Mouse (Mus musculus): ENCODE measurements at regions not wholly inside any gene's neighbourhood (a gene's known extent, or its start where the extent isn't known, plus 50 kb on each side); places are given as distances from the start of the nearest gene placed in this dataset.

GRCm38 (mm10) chr16:50697722-50698121 lies 106.8 kb upstream of the Ccdc54 start:
- H3K4me3 ChIP-seq = no peak overlapping the region
- no peaks in the 10 kb centered on the region for H3K79me2 ChIP-seq (replicated peaks; ENCODE audit: control insufficient read depth, insufficient read depth, low read length)
- no peak overlapping the region for H3K9ac ChIP-seq (ENCODE audit: low read depth, low read length)
- no peak overlapping the region for H3K27ac ChIP-seq
- no peaks in the 10 kb centered on the region for H3K36me3 ChIP-seq (ENCODE audit: control insufficient read depth, insufficient read depth, low read length)
- intact Hi-C loops (cut with DNase I) = no loop called here
- no peak for DNase-seq
- H3K4me1 ChIP-seq (ENCODE audit: control insufficient read depth, insufficient read depth, low read length) = no peaks in the 10 kb centered on the region
- 90% methylated on average over 2 of the region's 2 CpGs for WGBS
- TF ChIP-seq CTCF (IDR thresholded peaks at IDR 0.05) = no peak
- TF ChIP-seq EP300 (IDR thresholded peaks at IDR 0.05; ENCODE audit: insufficient read depth, low read depth, low read length) = no peak
- no peak for TF ChIP-seq POLR2A (IDR thresholded peaks at IDR 0.05; ENCODE audit: insufficient read depth, low read depth, low read length)
- H3K27me3 ChIP-seq (ENCODE audit: control insufficient read depth, insufficient read depth, low read length) = no peaks in the 10 kb centered on the region

- DNase-seq = no peak
- no peaks in the 10 kb centered on the region for H3K27me3 ChIP-seq (ENCODE audit: control insufficient read depth, insufficient read depth, low read length)
- no peaks in the 10 kb centered on the region for H3K4me1 ChIP-seq (ENCODE audit: control insufficient read depth, insufficient read depth, low read length)
- no peak overlapping the region for H3K9ac ChIP-seq (ENCODE audit: low read depth, low read length)
- intact Hi-C loops (cut with DNase I) = no loop called here
- no peak for TF ChIP-seq POLR2A (IDR thresholded peaks at IDR 0.05; ENCODE audit: insufficient read depth, low read depth, low read length)
- no peak for TF ChIP-seq CTCF (IDR thresholded peaks at IDR 0.05)
- H3K27ac ChIP-seq = no peak overlapping the region
- WGBS = 60% methylated on average over 4 of the region's 4 CpGs
- no peaks in the 10 kb centered on the region for H3K36me3 ChIP-seq (ENCODE audit: control insufficient read depth, insufficient read depth, low read length)
- no peaks in the 10 kb centered on the region for H3K79me2 ChIP-seq (replicated peaks; ENCODE audit: control insufficient read depth, insufficient read depth, low read length)
- H3K4me3 ChIP-seq = no peak overlapping the region
Measured at GRCm38 (mm10) chr16:50696052-50696451, 105.1 kb upstream of the Ccdc54 start.

- DNase-seq = no peak
- no peak overlapping the region for H3K27ac ChIP-seq
- H3K27me3 ChIP-seq (ENCODE audit: control insufficient read depth, insufficient read depth, low read length) = no peaks in the 10 kb centered on the region
- no peaks in the 10 kb centered on the region for H3K79me2 ChIP-seq (replicated peaks; ENCODE audit: control insufficient read depth, insufficient read depth, low read length)
- no peak overlapping the region for H3K9ac ChIP-seq (ENCODE audit: low read depth, low read length)
- no peaks in the 10 kb centered on the region for H3K36me3 ChIP-seq (ENCODE audit: control insufficient read depth, insufficient read depth, low read length)
- WGBS = 72% methylated on average over 2 of the region's 2 CpGs
- TF ChIP-seq CTCF (IDR thresholded peaks at IDR 0.05) (no peak), POLR2A (IDR thresholded peaks at IDR 0.05; ENCODE audit: insufficient read depth, low read depth, low read length) (no peak), EP300 (IDR thresholded peaks at IDR 0.05; ENCODE audit: insufficient read depth, low read depth, low read length) (no peak)
- H3K4me1 ChIP-seq (ENCODE audit: control insufficient read depth, insufficient read depth, low read length) = no peaks in the 10 kb centered on the region
- no peak overlapping the region for H3K4me3 ChIP-seq
- intact Hi-C loops (cut with DNase I) = no loop called here
Measured at GRCm38 (mm10) chr16:50694045-50694444, 103.1 kb upstream of the Ccdc54 start.

GRCm38 (mm10) chr16:50690818-50691217 lies 99.9 kb upstream of the Ccdc54 start:
- Histone ChIP-seq H3K4me1 (ENCODE audit: control insufficient read depth, insufficient read depth, low read length) (peaks cover 1% of the 10 kb centered on the region; the same call in 1 of the 2 replicates), H3K4me3 (no peak overlapping the region), H3K27me3 (ENCODE audit: control insufficient read depth, insufficient read depth, low read length) (no peaks in the 10 kb centered on the region), H3K27ac (no peak overlapping the region), H3K9ac (ENCODE audit: low read depth, low read length) (no peak overlapping the region), H3K36me3 (ENCODE audit: control insufficient read depth, insufficient read depth, low read length) (no peaks in the 10 kb centered on the region), H3K79me2 (replicated peaks; ENCODE audit: control insufficient read depth, insufficient read depth, low read length) (no peaks in the 10 kb centered on the region)
- no peak for TF ChIP-seq CTCF (IDR thresholded peaks at IDR 0.05)
- no peak for TF ChIP-seq POLR2A (IDR thresholded peaks at IDR 0.05; ENCODE audit: insufficient read depth, low read depth, low read length)
- no peak for TF ChIP-seq EP300 (IDR thresholded peaks at IDR 0.05; ENCODE audit: insufficient read depth, low read depth, low read length)
- intact Hi-C loops (cut with DNase I) = no loop called here
- no peak for DNase-seq
- WGBS = 59% methylated on average over 7 of the region's 7 CpGs

- Histone ChIP-seq H3K27ac (no peak overlapping the region), H3K4me1 (ENCODE audit: control insufficient read depth, insufficient read depth, low read length) (peaks cover 1% of the 10 kb centered on the region; the same call in 1 of the 2 replicates), H3K27me3 (ENCODE audit: control insufficient read depth, insufficient read depth, low read length) (no peaks in the 10 kb centered on the region), H3K79me2 (replicated peaks; ENCODE audit: control insufficient read depth, insufficient read depth, low read length) (no peaks in the 10 kb centered on the region), H3K4me3 (peak overlapping the region; percentile 39), H3K36me3 (ENCODE audit: control insufficient read depth, insufficient read depth, low read length) (no peaks in the 10 kb centered on the region), H3K9ac (ENCODE audit: low read depth, low read length) (no peak overlapping the region)
- DNase-seq = no peak
- 35% methylated on average over 10 of the region's 10 CpGs for WGBS
- TF ChIP-seq POLR2A (IDR thresholded peaks at IDR 0.05; ENCODE audit: insufficient read depth, low read depth, low read length) = no peak
- intact Hi-C loops (cut with DNase I) = no loop called here
Measured at GRCm38 (mm10) chr16:50689525-50689924, 98.6 kb upstream of the Ccdc54 start.

GRCm38 (mm10) chr16:50688818-50689506 lies 98.0 kb upstream of the Ccdc54 start:
- Histone ChIP-seq H3K4me3 (peak overlapping the region; percentile 39), H3K36me3 (ENCODE audit: control insufficient read depth, insufficient read depth, low read length) (no peaks in the 10 kb centered on the region), H3K9ac (ENCODE audit: low read depth, low read length) (no peak overlapping the region), H3K27ac (no peak overlapping the region), H3K79me2 (replicated peaks; ENCODE audit: control insufficient read depth, insufficient read depth, low read length) (no peaks in the 10 kb centered on the region), H3K4me1 (ENCODE audit: control insufficient read depth, insufficient read depth, low read length) (peaks cover 1% of the 10 kb centered on the region; the same call in 1 of the 2 replicates), H3K27me3 (ENCODE audit: control insufficient read depth, insufficient read depth, low read length) (no peaks in the 10 kb centered on the region)
- 23% methylated on average over 11 of the region's 11 CpGs for WGBS
- no peak for DNase-seq
- TF ChIP-seq EP300 (IDR thresholded peaks at IDR 0.05; ENCODE audit: insufficient read depth, low read depth, low read length) (no peak), CTCF (IDR thresholded peaks at IDR 0.05) (peak; percentile 59)
- intact Hi-C loops (cut with DNase I) = no loop called here
